13 mouse cellular contexts compared by ENCODE assay signal in genomic region chr15:67345179-67346148, GRCm38 (mm10).
DNase-seq lines count a peak whose midpoint lies in the region; ATAC-seq lines count a peak whose summit lies in the region.
"Had no signal": no experiment of that assay in that cellular context is flagged by ENCODE, and none has a peak within 500 bp of the region (broad histone marks: within the 10 kb centered on the region; RNA-seq: fewer than 3 reads in every experiment).

No protein-coding gene starts in this region.

- intact Hi-C loops in heart, postnatal 36 days (cut with DNase I), result no loop called here
- intact Hi-C loops in heart, postnatal 25 days (cut with DNase I), result no loop called here

- ATAC-seq in inflammation-experienced regulatory T-cells, adult 6 months, result peak; percentile 64

- peak; percentile 15 to 16 for DNase-seq in heart, postnatal 36 days
- no peak for DNase-seq in heart, postnatal 25 days (ENCODE audit: low spot score)
- peak; percentile 16 for DNase-seq in thymus, postnatal 0 days (ENCODE audit: low spot score)
- DNase-seq in thymus, postnatal 25 days, result no peak
- no peak for DNase-seq in layer of hippocampus, postnatal 14 days (ENCODE audit: low spot score in 2 of 2)
- DNase-seq in urinary bladder, postnatal 10 days (ENCODE audit: low spot score), result no peak
- no peak for DNase-seq in embryo, embryonic 10 days (ENCODE audit: low spot score)
- DNase-seq: cerebellum, adult 9-10 months; layer of hippocampus, adult 9-11 months; left cerebral cortex, postnatal 4 days; lung, embryonic 14.5 days; midbrain, embryonic 14.5 days had no signal

Comparison
In these comparisons a context has a peak if more than half of its experiments do, and no peak if none do; other contexts are left out.
1. DNase-seq: peak in heart, postnatal 36 days (2 of 2) and thymus, postnatal 0 days (single experiment); none in heart, postnatal 25 days (single experiment), thymus, postnatal 25 days (single experiment), layer of hippocampus, postnatal 14 days (0 of 2), urinary bladder, postnatal 10 days (single experiment) and embryo, embryonic 10 days (single experiment).